Mouse (Mus musculus) heart, adult 18-20 months (tissue): ENCODE measurements at regions not wholly inside any gene's neighbourhood (a gene's known extent, or its start where the extent isn't known, plus 50 kb on each side); places are given as distances from the start of the nearest gene placed in this dataset.

Experiments used
- DNase-seq, 2 experiments: peaks; one replicate each; pipeline ENCODE4 v3.0.0; 2021 to 2022; ENCODE audit warnings: mixed read lengths in 1 of 2

DNA sequence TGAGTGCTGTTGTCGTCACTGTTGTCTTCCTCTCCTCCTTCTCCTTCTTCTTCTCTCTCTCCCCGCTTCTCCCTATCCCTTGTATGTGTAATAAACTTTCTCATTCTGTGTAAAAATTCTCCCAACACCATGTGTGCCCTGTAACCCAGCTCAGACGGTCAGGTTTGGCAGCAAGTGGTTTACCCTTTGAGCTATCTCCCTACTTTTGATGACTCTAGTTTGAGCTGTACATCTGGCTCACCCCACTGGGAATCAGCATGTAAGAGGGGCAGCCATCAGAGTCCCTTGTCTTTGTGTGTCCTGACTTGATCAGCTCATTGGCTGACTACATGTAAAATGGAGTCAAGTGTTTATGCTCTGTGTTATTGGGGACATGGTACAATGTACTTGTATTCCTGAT, 190.5 kb upstream of the Tgfbr2 start:
- DNase-seq: no peak

DNA sequence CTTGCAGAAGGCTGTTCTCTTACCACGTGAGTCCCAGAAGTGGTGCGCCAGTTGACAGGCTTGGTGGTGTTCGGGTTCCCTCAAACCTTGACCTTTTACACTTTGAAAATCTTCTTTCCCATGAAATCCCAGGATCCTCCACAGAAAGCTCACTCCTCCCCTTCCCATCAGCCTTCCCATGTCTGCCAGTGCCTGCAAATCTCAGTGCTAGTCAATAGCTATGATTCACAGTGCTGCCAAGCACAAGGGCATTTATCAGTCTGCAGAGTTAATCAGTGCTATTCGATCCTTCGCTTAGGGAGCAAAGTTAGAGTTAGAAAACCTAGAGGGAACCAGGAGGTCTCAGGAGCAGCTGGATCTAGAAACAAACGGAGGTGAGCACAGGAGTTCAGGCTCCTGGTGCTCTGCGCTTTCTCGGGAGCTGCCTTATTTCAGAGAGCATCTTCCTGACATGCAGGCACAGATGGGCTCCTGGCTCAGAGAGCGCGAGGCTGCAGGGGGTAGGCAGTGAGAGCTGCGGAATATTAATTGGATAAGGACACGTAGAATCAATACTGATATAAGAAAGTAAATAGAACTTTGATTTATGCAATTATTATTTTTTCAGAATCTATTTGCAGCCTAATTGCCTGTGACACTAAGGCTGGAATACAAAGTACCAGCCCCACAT, 190.0 kb upstream of the Tgfbr2 start:
- DNase-seq: no peak

DNA sequence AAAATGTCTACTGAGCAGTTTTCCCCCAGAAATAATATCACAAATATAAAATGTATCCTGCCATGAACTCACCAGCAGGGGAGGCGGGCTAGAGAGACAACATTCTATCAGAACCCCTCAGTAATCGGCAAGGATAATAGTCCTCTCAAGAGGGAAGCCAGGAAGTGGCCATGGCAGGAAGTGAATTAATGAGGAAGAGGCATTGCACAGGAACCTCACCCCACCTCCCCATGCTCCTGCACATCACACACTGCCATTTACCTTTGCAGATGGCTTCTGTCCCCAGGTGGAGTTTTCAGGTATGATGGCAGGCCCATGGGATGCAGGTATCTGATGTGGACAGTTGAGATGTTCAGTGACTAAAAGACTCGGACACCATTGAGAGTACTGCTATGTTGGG, 185.9 kb upstream of the Tgfbr2 start:
- DNase-seq: no peak

DNA sequence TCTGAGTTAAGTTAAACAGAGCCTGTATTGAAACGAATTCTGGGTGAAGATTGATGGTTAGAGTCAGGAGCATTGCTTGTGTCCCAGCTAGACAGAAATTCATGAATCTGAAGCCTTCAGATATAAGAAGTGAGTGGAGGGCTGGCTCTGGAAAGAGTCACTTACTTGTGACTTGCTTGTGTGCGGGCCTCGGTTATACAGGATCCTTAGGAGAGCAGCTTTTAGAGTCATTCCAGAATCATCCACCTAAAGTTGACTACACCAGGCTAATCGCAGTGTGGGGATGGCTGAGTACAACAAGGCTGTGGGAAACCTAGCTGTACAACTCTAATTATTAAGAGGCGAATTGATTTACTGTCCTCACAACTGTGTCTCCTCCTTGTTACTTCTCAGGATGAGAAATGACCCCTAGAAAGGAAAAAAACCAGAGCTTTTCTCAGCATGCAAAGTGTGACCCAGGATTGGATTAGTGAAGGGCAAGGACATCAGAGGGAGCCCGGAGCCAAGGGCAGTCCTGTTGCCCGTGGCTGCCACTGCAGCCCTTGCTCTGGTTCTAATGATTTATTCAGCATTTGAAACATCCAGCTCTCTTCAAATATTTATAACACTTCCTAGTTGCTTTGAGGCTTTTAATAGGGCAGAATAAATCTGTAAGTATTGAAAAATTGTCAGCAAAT, 179.0 kb upstream of the Tgfbr2 start:
- DNase-seq: no peak

DNA sequence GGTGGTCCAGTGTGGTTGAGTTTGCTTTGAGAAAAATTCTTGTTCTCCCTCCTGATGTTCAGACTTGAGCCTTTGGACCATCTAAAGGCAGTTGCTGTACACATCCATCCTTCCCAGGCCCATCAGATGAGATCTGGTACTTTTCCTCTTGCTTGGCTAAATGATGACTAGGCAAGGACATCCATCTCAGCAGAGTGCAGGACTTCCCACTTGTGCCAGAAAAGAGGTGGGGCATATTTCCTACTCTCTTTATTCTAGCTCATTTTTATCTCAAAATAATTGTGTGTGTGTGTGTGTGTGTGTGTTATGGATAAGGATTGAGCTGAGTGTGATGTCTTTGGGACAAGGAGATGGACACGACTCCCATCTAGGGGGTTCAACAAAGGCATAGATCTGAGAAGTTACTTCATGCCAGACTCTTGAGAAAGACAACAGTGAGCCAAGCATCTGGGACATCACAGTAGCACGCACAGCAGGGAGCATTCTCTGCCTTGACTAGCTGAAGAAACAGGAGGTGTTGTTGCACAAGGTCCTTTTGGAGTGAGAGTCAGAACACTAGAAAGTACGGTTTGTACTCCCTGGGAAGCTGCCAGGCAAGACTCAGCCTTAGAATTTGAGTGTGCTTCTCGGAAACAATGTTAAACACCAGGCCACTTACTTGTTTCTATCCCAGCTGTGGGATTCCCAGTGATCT, 177.8 kb upstream of the Tgfbr2 start:
- DNase-seq: peak; percentile 73 to 85

DNA sequence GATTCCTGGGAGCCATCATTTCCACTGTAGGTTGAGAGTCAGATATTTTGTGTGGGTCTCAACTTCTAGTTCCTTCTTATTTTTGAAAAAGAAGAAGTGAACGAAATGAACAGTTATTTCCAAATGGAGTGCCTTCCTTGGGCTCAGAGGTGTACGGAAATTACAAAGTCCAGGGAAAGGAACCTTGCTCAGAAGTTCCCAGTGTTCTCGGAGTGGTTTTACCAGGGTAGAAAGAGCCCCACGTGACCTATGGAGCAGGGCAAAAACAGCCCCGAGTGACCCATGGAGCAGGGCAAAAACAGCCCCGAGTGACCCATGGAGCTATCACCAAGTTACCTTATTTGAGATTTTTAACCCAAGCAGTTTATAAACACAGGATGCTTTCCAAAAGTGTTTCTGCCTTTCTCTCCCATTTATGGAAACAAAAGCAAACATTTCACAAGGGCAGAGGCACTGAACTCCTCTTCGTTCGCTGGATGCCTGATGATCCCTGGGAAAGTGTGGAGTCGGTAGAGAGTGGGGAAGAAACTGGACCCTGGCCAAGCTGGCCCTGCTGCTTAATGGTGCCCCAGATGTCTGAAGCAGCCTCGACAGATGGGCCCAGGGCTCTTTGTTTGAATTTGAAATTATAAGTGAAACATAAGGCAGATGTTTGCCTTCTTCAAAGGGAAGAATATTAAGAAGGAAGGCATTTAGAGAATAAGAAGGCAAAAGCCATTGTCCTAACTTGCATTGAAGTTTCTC, 175.8 kb upstream of the Tgfbr2 start:
- no peak for DNase-seq

DNA sequence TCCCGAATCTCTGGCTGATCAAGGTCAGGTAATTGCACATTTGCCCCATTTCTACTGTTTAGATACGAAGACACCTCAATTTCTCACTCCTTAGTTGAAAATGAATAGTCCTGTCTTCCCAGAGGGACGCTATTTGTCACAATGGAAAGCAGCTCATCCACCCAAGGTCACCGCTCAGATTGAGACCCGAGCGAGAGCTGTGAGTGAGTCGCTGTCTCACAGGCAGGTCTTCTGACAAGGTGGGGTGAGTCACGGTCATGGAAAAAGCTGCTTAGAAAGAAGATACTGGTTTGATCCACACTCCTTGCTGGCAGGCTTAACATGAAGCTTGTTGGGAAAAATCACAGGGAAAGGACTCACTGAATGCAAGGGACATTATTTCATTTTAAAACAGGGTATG, 171.9 kb upstream of the Tgfbr2 start:
- no peak for DNase-seq

DNA sequence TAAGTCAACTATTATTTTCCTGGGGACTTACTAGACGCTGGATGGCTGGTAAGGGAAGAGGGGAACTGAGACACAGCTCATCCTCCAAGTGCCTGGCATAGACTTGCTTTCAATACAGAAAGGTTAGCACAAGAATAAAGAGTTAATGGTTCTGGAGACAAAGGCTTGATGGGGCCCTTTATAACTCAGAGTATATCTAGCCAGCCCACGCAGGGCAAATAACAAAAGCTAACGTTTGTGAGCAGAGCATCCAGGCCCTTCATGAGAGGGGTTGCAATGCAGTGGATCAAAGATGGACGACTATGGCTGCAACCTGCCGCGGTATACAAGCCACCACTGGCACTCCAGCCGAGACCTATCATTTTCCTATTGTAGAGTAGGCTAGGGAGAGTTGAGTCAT, 171.3 kb upstream of the Tgfbr2 start:
- no peak for DNase-seq

DNA sequence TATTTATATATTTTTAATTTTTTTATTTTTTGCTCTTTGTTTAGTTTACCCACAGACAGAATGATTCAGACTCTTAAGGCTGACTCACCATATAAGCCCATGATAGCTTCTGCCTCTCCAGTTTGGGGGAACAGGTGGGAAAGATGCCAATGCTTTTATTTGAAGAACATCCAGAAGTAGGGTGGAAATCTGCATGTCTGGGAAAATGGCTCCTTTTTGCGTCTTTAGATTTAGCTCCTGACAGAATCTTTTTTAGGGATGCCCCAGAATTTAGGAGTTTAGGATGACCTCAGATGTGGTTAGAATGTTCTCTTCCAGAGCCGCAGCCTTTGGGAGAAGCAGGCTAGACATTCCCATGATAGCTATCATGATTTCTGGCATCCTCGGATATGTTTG, 167.9 kb upstream of the Tgfbr2 start:
- DNase-seq: no peak

DNA sequence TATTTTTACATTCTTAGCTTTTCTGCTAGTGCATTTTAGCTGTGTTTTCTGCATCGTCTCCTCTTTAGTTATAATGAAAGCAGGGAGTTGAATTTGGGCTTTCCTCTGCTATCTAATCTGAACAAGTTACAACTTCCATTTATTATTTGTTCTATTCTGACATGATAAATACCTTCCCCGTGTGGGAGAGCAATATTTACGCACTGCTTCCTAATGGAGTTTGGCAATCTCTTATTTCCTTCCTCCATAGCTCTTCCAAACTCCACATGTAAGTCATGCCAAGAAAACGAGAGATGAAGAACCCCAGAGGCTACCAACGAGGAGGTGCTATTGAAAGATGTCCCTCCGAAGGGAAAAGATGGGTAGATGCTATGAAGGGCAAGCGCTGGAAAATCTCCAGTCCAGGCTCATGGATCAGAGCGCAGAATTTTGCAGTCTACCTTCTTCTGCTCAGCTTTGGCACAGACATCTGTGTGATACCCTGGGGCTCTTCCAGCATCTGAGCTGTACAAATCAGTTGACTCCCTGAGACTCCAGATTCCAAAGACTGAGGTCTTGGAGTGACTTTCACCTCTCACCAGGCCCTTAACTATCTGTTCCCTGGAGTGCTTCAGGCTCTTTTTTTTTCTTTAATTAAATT, 167.4 kb upstream of the Tgfbr2 start:
- DNase-seq: peak in 1 of 2 experiments; percentile 52

DNA sequence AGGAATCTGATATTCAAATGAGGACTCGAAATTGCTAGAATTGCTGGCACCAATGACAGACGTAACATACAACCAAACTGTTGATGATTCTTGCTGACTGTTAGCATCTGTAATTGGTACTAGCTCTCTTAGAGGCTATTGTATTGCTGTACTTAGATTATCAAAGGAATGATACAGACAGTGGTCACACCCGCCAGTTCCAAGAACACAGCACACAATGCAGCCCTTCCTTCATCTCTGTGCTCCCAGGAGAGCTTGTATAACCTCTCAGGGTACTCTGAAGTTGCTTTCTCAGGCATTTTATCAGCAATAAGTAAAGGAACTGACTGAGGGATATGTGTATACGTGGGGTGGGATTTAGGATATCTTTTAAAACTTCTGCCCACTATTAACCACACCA, 166.8 kb upstream of the Tgfbr2 start:
- no peak for DNase-seq

DNA sequence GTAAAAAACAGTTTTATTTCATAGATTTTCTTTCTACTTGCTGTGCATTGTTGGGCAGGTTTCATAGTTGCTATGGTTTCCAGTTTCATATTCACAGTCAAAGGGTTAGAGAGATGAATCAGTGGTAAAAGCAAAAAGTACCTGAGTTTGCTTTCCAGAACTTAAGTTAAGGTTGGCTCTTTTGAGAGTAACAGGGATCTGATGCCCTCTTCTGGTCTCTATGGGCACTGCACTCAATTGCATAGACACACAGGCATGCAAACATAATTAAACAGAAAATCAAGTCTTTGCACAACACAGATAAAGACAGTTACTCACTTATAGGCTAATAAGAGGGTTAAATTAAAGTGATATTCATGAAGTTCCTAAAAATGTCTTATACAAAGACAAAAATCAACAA, 165.8 kb upstream of the Tgfbr2 start:
- DNase-seq: peak in 1 of 2 experiments; percentile 30

DNA sequence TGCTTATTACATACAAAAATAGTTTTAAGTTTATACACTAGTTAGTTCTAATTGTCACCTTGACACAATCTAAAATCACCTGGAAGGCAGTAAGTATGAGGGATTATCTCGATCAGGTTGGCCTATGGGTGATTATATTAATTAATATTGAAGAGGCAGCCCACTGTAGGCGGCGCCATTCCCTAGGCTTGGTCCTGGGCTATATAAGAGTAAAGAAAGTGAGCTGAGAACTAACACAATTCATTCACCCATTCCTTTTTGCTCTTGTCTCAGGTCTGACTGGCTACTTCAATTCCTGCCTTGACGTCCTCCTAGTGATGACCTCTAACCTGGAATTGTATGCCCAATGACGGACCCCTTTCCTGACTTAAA, 163.6 kb upstream of the Tgfbr2 start:
- DNase-seq: no peak

DNA sequence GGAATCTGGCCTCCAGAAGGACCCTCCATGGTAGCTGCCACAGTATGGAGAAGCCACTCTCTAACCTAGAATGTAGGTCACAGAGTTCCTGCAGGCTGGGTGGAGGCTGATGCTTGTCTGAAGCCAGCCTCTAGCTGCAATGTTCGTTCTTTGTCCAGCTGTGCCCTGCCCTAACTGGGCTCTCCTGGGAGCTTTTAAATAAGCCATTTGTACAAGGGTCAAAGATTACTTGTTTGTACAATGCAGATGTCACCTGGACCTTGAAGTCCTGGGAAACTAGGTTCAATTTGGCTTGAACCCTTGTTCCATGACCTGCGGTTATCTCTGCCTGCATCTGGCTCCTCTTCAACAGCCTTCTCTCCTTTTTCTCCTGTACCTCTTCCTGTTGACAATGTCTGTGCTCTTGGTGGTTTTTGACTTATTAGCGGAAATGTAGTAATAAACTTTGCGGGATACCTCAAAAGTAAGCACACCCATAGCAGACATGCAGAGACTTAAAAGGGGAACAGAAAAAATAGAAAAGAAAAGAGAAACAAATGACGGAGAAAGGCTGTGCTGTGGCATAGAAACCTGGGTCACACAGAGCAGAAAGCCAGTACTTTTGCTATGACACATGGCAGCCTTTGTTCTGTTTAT, 163.1 kb upstream of the Tgfbr2 start:
- peak; percentile 22 to 41 for DNase-seq

DNA sequence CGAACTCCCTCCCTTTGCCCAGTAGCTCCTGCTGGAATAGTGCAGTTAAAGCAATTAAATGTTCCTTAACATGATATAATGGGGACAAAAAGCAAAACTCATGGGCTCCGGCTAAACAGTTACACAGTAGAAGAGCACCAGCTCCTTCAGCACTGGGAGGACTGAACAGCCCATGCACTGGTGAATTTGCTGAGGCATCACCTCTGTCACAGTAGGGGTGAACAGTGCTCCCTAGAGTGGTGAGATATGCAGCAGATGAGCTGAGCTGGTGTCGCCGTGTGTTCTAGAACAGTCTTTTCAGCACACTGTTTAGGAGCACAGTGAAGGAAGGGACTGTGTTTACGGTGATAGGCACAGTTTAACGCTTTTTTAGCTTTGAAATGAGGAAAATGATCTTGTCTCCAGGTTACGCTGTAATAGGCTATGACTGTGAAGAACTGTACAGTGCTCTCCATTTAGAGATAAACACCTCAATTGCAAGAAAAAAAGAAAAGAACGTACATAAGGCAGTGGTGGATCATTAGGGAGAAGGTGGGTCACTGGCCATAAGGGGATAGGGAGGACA, 162.4 kb upstream of the Tgfbr2 start:
- DNase-seq: no peak

DNA sequence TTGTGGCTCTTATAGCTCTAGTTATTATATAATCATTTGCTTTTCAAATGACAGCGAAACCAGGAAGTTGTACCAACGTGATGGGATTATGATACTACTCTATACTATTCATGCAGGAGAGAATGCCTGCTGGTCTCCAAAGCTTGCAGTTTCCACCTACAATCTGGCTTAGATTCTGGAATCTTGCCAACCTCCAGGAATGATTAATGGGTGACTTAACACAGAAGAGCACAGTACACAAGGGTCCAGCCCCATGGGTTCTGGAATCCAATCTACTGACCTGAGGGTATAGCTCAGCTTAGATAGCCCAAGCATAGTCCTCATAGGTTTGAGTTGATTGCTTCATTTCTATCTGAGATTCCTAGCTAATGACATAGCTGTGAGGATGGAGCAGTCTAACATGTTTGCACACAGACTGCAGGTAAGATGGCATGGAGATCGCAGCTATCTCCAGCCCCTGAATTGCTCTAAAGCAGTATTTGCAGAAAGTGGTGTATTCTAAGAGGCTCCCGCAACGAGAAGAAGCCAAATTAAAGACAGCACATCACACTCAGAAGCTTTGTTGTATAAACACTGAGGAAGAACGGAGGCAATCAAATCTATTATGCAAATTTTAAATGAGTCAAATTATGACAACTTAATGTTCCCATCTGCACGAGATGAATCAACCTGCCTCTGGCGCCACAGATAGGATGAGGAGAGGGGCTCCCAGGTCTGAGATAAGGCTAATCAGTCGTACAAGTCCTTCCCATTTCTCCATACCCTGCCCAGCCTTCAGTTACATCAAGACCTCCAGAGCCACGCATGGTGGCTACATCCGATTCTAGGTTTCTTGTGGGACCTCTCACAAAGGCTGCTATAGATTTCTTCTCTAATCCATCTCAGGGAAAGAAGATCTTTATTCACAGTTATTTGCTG, 160.7 kb upstream of the Tgfbr2 start:
- no peak for DNase-seq

DNA sequence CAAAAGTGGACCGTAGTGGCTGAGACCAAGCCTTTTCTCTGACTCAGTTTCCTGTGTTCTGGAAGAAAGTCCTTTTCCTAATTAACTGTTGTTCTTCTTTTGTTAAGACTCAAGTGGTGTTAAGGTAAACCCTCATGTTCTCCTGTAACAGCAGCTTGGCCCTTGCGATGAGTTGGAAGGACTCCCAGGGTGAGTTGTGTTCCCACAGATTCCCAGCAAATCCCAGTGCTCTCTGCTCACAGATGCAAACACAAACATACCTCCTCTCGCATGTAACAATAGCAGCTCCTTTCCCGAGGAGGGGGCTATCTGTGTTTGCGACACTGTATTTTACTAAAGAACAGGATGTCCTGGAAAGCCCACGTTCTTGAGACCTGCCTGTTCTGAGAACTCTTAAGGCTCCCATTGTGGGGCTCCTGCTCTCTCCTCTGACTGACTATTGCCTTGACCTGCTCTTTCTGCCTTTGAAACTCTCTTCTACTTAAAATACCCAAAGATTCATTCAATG, 158.8 kb upstream of the Tgfbr2 start:
- DNase-seq: peak in 1 of 2 experiments; percentile 26

DNA sequence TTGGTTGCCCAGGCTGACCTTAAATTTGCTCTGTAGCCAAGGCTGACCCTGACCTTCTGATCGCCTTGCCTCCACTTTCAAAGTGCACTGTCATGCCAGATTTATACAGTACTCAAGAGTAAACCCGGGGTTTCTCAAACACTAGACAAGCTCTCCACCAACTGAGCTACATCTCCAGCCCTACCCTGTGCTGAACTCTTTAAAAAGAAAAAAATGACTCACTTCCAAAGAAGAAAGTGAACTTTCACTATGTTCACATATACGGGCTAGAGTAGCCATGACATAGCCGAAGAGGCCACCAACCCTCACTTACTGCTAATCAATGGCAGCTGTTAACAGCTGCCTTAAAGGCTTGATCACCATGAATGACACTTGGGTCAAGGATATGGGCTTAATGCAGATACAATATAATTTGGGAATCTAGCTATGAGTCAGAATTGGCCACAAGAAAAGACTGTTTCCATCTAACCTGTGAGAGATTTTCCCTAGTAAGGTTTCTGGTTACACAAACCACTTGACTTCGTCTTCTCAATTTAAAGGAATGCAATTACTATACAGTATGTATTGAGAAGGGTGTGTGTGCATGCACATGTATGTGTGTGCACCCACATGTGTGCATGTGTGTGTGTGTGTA, 157.4 kb upstream of the Tgfbr2 start:
- no peak for DNase-seq

DNA sequence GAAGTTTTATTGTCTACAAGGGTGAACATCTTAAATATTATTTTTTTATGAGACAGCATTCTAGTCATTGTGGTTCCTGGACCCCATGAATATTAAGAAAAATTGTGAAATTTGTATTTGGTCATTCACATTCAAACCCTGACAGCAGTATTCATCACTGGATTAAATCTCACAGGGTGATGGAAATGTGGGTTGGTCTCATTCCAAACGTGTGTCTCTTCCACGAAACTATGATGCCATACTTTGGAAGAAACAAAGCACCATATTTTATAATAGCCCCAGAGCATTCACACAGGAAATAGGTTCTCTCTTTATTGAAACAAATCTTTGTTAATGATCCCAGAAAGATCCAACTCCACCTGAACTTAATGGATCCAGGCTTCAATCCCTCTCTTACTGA, 156.2 kb upstream of the Tgfbr2 start:
- no peak for DNase-seq

DNA sequence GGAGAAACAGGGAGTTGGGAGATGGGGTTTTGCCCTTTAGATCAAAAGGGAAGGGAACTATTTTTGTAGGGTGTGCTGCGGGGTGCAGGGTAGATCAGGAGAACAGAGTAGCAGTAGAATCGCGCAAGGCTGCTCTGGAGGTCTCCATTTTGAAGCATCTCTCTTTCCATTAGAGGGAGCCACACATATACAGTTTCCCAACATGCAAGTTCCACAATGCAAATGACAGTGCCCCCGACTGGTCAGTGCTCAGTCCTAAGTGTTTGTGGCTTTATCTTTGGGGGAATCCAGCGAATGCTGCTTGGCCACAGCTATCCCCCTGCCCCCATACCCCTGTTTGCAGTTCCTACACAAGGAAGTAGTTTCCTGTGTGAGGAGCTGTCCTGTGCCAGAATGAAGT, 155.6 kb upstream of the Tgfbr2 start:
- DNase-seq: no peak
